Mouse (Mus musculus): ENCODE results near the gene Fchsd2.

The Fchsd2 gene

DNA sequence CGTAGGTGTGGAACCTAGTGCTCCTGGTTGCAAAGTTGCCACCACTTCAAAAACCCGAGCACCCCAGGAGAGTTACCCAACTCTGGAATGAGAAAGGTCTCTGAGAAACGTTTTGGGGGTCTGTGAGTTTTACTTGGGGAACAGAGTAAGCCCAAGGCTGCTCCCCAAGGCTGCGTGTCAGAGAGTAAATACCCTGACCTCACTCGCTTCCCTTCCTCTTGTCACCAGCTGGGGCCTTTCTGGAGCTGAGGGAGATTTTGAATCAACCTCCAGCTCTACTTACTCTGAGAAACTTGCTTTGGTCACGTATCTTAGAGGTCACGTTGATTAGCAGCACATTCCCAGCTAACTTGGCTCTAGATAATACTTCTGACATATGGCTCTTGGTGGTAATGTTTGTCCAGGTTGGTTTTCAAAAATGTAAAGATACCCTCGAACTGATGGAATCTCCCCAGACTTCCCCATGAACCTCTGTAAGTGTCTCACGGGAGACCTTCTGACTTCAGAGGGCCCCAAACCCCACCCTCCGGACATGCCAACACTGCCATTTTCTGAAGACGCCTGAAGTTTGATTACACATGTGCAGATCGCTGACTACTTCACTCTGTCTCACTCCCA is 20.4 kb upstream of the Fchsd2 start:
- no peak for DNase-seq (ENCODE audit: low read depth, low spot score)

DNA sequence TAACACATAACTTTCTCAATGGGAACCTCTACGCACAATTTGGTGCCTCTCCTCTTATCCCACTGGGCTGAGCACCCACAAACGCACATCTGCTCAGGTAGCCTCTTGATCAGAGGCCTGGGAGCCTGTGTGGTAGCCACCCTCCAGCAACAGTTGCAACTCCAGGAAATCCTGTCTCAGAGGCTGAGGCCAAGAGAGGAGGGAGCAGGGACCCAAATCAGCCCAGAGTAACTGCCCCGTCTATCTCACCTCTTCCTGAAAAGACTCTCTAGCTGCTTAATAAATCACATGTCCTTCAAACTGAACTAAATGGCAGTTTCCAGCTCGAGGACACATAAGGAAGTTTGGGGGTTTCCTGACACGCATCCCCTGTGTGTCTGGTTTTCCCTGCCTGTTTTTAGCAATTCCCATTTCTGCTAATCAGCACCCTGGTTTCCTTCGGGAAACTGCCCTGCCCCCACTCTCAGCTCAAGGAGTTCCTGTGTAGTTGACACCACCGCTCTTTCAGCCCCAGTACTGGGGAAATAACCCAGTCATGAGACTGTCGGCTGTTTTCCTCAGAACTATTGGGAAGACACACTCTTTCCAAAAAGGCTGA is 18.4 kb upstream of the Fchsd2 start:
- DNase-seq (ENCODE audit: low read depth, low spot score), result no peak

DNA sequence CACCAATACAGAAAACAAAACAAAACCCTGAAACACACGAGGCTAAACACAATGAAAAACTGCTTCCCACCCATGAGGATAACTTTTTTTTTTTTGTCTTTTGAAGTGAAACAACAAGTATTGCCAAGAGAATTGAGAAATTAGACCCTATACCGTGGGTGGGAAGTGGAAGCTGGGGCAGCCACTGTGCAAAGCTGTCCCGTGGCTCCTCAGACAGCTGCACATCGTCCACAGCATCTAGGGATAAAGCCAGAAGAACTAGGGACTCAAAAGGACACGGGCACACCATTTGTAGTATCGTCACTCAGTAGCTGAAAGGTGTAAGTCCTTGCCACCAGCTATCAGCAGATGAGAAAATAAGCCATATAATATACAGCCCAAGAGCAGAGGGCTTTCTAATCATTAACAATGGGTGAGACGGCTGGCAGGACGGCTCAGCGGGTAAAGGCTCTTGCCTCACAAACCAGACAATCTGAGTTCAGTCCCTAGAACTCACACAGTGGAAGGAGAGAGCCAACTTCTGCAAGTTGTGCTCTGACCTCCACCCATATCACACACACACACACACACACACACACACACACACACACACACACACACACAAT is 9.0 kb upstream of the Fchsd2 start:
- DNase-seq (ENCODE audit: low read depth, low spot score), result no peak

- no peak for DNase-seq (ENCODE audit: low read depth, low spot score)
Observed at GRCm38 (mm10) chr7:101084816-101085456, 7.7 kb upstream of the Fchsd2 start.

GRCm38 (mm10) chr7:101085779-101086178 is 6.9 kb upstream of the Fchsd2 start:
- DNase-seq (ENCODE audit: low read depth, low spot score), result no peak

- no peak for DNase-seq (ENCODE audit: low read depth, low spot score)
Observed at GRCm38 (mm10) chr7:101088687-101089086, 4.0 kb upstream of the Fchsd2 start.

DNA sequence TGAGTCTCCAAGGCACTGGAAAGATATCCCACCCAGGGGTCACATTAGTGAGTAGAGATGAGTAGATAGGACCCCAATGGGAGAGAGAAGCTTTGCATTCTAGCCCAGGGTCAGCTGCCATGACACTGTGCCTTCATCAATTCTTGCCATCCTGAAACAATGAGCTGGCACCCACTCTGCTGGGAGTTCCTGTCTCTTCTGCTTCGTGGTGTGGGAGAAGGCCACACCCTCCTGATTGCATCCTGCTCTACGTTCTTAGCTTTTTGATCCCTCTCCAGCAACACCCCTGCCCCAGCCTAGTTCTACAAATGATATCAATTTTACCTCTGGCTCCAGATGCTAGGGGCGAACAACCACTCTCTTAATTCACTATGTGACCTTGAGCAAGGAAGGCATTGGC is 3.4 kb upstream of the Fchsd2 start:
- no peak for DNase-seq (ENCODE audit: low read depth, low spot score)

- peak; percentile 90 for DNase-seq (ENCODE audit: low read depth, low spot score)
Observed at GRCm38 (mm10) chr7:101093231-101093630, 568 bp downstream of the Fchsd2 start.

DNA sequence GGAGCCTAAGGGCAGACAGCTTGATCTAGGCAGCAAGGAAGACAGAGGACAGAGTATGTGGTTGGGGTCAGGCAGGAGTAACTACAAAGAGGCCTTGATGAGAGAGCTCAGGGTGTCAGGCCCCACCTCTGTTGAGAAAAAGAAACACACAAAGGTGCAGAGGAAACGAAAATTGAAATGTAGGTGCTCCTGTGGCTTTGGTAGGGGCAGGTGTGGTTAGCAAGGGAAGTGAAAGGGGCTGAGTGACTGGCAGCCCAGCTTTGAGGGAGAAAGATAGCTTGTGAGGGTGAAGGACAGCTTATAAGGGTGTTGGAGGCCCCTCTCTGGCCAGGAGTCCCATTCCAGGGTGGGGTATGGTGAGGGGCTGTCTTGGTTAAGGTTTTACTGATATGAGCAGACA is 2.1 kb downstream of the Fchsd2 start:
- DNase-seq (ENCODE audit: low read depth, low spot score), result peak; percentile 92

- peak; percentile 86 for DNase-seq (ENCODE audit: low read depth, low spot score)
Observed at GRCm38 (mm10) chr7:101095560-101095959, 2.9 kb downstream of the Fchsd2 start.

GRCm38 (mm10) chr7:101096576-101096975 is 3.9 kb downstream of the Fchsd2 start:
- DNase-seq (ENCODE audit: low read depth, low spot score), result no peak

- DNase-seq (ENCODE audit: low read depth, low spot score), result no peak
Observed at GRCm38 (mm10) chr7:101097084-101097483, 4.4 kb downstream of the Fchsd2 start.

DNA sequence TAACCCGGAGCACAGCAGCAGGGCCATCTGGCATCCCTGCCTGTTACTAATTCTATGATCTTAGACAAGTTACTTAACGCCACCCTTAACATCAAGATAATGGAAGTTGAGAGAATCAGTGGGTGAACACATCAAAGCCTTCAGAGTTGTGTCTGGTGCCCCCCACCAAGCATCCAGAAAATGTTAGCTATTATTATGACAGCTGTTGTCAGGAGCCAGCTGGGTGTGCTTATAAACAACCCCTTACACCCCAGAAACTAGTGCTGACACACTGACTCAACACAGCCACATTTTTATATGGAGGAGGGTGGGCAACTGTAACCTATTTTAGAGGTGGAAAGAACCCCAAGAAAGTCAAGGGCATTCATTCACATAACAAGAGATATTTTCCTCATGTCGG is 7.3 kb downstream of the Fchsd2 start:
- DNase-seq (ENCODE audit: low read depth, low spot score), result no peak

DNA sequence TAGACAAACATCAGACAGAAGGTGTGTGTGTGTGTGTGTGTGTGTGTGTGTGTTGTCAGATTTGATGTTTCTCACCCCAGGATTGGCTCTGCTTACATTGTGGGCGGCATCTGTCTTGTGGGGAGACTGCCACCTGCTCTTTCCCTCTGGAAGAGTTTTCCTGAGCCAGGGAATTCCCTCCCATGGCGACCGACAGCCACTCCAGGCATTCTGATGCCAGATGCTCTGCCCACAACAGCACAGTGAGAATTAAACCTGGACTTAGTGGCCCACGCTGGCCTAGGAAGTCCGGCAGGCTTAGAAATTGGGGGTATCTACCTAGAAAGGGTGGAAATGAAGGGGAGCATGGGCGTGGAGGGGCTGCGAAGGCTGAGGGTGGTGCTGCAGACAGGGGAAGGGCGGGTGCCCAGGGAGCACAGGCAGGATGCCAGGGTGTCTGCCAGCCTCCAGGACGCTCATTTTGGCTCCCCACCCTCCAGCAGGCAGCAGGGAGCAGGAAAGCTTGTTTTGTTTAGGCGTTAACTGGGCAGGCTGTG is 8.6 kb downstream of the Fchsd2 start:
- DNase-seq (ENCODE audit: low read depth, low spot score), result no peak

- no peak for DNase-seq (ENCODE audit: low read depth, low spot score)
Observed at GRCm38 (mm10) chr7:101106666-101107065, 14.0 kb downstream of the Fchsd2 start.

DNA sequence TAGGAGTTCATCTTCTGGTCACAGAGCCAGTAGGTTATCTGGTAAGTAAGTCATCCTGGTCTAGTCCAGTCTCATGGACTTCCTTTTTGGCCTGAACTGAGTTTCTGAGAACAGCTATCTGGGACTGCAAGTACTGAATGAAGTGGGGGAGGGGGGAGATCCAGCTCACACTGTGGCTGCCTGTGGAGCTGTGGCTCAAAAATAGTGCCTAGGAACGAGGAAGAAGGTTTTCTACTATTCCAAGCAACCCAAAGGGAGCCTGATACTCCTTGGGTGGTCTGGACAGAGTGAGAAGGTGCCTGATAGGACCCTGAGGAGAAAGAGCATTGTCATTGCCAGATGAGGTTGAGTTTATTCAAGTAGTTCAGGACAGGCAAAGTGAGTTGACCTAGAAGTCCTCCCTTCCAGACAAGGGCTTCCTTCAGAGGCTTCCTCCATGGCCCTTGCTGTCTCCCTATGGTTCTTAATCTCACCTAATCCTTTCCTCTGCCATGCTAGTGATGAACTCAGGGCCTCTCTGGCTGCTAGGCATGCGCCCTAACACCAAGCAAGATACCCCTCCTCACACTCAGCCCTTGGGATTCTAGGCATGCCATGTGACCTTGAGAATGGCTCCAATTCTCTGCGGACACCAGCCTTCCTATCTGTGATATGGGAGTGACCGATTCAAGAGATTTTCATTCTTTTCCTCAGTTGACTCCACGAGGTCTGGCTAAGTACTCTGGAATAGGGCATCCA is 14.6 kb downstream of the Fchsd2 start:
- peak; percentile 53 for DNase-seq (ENCODE audit: low read depth, low spot score)

DNA sequence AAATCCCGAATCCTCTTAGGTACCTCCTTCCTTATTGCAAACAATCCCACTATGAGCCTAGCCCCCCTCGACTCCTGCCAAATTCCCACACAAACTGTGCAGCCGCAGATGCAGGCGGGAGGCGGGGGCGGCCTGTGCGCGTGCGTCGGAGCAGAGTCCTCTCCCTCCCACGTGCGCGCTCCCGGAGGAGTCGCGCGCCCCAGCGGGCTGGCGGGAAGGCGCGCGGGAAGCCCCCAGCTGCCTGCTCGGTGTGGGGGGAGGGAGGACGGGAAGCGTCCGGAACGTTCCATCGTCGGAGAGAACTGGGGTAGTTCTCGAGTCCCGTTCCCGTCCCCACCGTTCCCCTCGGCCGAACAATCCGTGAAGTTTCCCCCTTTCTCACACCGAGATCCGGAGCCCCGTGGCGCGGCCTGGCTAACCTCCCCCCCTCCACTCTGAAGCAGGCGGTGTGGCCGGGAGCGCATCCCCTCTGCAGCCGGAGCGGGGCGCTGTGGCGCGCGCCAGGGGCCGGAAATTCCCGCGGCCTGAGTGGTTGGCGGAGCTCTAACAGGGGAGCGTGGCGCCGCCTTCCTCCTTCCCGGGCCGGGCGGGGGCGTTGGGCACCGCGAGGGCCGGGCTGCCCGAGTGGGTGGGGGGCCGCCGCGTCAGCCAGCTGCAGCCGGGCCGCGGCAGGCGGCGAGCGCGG is 15.4 kb downstream of the Fchsd2 start:
- DNase-seq (ENCODE audit: low read depth, low spot score), result peak; percentile 98

DNA sequence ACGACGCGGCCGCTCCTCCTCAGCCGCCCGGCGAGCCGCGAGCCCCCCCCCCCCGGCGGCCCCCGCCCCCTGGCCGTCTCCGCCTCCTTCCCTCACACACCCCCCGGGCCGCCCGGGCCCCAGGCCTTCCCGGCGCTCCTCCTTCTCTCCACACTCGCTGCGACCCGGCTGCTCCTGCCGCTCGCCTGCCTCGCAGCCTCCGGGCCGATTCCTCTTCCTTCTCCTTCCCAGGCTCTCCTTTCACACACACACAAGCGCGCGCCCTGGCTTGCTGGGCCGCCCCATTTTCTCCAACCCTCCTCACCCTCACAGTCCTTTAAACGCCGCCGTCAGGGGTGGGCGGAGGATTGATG is 16.0 kb downstream of the Fchsd2 start:
- DNase-seq (ENCODE audit: low read depth, low spot score), result peak; percentile 87

- DNase-seq (ENCODE audit: low read depth, low spot score), result peak; percentile 84
Observed at GRCm38 (mm10) chr7:101109006-101109855, 16.6 kb downstream of the Fchsd2 start.

- peak; percentile 60 for DNase-seq (ENCODE audit: low read depth, low spot score)
Observed at GRCm38 (mm10) chr7:101109856-101110350, 17.2 kb downstream of the Fchsd2 start.

All from A20 (cell line).